Mouse (Mus musculus) lung, adult 2 months (tissue): ENCODE data around the gene Nedd4. TPM values are rescaled to one million over a fixed set of nuclear protein-coding genes. Genes with fewer than 3 reads are reported as not detected.

Source experiments
- DNase-seq: peaks from one replicate; pipeline ENCODE4 v3.0.0; 2022
- H3K4me1 ChIP-seq: fragments of 200-500 bp; 2 replicates; pipeline ENCODE4 v1.6.1; 2011; ENCODE audit warnings: low read length; ENCODE audit not compliant: control insufficient read depth, insufficient read depth
- H3K4me3 ChIP-seq: fragments of 200-500 bp; replicated peaks from 2 replicates; pipeline ENCODE3; 2011; ENCODE audit warnings: low read depth, mild to moderate bottlenecking, control low read depth, low read length; ENCODE audit errors: extremely low read depth
- CTCF ChIP-seq: fragments of 200-500 bp; IDR thresholded peaks from 2 replicates; pipeline ENCODE4 v1.5.1; 2011; ENCODE audit warnings: mild to moderate bottlenecking, low read length, control low read depth; ENCODE audit not compliant: insufficient read depth
- POLR2A ChIP-seq: fragments of 200-500 bp; IDR thresholded peaks from 2 replicates; pipeline ENCODE4 v1.6.1; 2011; ENCODE audit warnings: low read depth, mild to moderate bottlenecking, control low read depth, low read length, borderline replicate concordance; ENCODE audit errors: extremely low read depth
- WGBS: fragments of 180-500 bp; shearing (Covaris S2); methylation state at CpG from one replicate; pipeline ENCODE4 v1.1.7; 2018; 5-methylcytosine and 5-hydroxymethylcytosine counted together
- polyA plus RNA-seq: library from polyadenylated mRNA; depleted of rRNA; stranded (reverse); fragments of >200 nt; gene quantifications from 2 replicates; pipeline ENCODE4 v1.2.3, GENCODE M21; 2012

Gene Nedd4
- polyA plus RNA-seq, 1 experiment: 165 TPM

DNA sequence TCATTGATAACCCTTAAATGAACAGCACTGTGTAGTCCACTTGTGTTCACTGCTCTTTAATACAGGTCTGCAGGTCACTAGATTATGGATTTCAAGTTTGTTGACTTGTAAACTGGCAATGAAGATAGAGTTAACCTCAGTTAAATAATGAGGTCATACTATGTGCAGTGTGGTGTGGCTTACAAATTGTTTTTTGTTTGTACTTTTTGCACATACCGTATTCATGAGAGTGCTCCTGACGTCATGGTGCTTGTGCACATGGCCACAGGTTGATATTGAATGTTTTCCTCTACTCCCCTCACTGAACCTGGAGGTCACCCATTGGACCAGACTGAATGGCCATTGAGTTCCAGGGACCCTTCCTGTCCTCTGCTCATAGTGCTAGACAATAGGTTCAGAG is 43.1 kb downstream of the Nedd4 start:
- Histone ChIP-seq H3K4me3 (no peak overlapping the region), H3K4me1 (peaks cover 9% of the 10 kb centered on the region)
- no peak for DNase-seq
- 64% methylated on average over 2 of the region's 2 CpGs for WGBS
- TF ChIP-seq POLR2A (no peak), CTCF (no peak)

DNA sequence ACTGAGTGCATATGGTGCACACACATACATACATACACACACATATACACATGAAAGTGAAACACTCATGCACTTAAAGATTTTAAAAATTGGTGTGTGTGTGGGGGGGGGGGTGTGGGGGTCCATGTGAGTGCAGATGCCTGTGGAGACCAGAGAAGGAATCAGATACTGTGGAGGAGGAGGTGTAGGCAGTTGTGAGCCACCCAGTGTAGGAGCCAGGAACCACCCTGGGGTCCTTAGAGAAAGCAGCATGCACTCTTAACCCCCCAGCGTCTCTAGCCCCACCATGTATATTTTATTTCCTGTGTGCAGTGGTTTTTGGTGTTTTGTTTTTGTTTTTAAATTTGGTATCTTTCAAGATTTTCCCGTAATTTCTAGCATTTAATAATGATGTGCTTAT is 45.9 kb downstream of the Nedd4 start:
- no peak for TF ChIP-seq POLR2A
- no peak for TF ChIP-seq CTCF
- no peak overlapping the region for H3K4me3 ChIP-seq
- H3K4me1 ChIP-seq: peaks cover 2% of the 10 kb centered on the region; the same call in 1 of the 2 replicates
- DNase-seq: no peak
- WGBS: 79% methylated on average over 2 of the region's 2 CpGs

DNA sequence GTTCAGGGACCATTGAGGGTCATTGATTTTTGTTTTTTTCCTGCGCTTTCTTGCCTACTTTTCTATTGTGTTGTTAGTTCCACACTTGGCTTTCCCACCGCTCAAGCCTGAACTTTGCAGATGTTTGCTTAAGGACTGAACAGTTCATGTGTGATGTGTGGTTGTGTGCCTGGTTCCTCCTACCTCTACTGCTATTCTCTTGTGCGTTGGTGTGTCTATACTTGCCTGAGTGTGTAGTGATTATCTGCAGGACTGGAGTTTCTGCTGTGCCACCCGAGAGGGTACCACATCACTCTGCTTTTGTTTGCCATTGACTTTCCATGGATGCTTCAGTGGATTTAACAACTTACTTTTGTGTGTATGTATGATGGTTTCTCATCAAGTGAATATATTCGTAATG is 46.5 kb downstream of the Nedd4 start:
- WGBS: 83% methylated on average over 5 of the region's 5 CpGs
- no peak for DNase-seq
- Histone ChIP-seq H3K4me3 (no peak overlapping the region), H3K4me1 (no peaks in the 10 kb centered on the region; the same call in 1 of the 2 replicates)
- TF ChIP-seq POLR2A (no peak), CTCF (no peak)

DNA sequence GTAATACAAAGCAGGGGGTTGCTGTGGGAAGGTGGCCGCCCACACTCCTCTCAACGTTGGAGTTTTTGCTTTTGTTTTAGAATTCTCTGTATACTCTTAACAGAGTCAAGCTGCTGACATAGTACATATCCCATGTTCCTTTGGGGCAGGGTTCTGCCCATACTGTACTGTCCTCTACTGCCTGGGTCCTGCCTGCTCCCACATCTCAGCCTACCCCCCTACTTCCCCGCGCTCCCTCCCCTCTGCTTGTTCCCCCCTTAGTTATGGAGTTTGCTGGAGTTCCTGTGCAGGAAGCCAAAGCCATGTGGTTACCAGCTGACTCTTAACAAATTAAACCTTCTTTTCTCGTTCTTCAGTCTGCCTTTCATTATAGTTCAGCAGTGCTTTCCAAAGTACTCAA is 47.9 kb downstream of the Nedd4 start:
- H3K4me1 ChIP-seq: no peaks in the 10 kb centered on the region
- TF ChIP-seq POLR2A (no peak), CTCF (no peak)
- DNase-seq: no peak
- 58% methylated on average over 5 of the region's 5 CpGs for WGBS
- no peak overlapping the region for H3K4me3 ChIP-seq

DNA sequence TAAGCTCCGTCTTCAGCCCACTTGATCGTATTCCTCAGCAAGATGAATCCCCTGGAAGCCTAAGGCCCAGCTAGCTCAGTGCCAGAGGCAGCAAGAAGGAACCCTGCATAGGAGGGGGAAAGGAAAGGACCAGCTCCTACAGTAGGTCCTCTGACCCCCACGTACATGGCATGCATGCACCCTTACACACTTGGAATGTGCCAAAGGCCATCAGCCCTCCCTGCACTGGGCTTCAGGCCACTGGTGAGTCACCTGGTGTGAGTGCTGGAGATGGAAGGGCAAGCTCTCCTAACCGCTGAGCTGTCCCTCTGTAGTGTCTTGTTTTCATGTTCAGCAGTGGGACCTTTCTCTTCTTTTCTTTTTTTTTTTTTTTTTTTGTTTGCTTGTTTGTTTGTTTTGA is 52.8 kb downstream of the Nedd4 start:
- H3K4me3 ChIP-seq: no peak overlapping the region
- TF ChIP-seq POLR2A (no peak), CTCF (0 out of 2 replicates have a peak, but pooled peaks have one; percentile 1)
- DNase-seq: peak; percentile 33
- no peaks in the 10 kb centered on the region for H3K4me1 ChIP-seq
- WGBS: 61% methylated on average over 4 of the region's 4 CpGs

DNA sequence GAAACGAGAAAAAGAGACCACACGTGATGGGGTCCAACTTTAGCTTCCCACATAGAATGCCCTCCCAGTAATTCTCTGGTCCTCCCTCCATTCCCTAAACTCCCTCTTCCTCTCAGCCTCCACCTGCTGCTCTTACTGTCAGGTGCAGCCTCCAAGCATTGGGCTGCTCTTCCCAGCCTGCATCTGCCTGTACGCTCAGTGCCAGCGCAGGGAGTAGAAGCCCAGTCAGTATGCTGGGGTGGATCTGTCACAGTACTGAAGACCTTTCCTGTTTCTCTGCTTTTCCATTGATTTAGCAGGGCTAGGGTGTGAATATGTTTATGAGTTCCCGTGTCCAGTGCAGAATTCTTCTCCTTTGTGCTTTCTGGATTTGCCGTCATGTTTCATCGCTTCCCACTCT is 54.1 kb downstream of the Nedd4 start:
- no peak for TF ChIP-seq POLR2A
- no peak for TF ChIP-seq CTCF
- 82% methylated on average over 7 of the region's 7 CpGs for WGBS
- no peak for DNase-seq
- no peaks in the 10 kb centered on the region for H3K4me1 ChIP-seq
- no peak overlapping the region for H3K4me3 ChIP-seq

DNA sequence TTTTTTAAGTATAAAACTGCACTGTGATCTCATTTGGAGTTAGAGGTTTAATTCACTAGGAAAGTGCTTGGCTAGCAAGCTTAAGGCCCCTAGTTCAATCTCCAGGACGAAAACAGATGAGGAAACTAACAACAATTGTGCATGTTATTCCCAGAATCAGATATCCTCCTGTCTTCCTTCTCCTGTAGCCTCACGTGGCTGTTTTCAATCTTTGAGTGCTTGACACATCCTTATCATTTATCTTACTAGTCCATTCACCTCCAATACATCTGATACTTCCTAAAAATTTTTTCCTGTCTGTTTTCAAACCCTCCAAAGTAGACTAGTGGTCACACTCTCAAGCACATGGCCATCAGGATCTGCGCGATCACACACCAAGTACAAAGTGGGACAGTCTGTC is 57.0 kb downstream of the Nedd4 start:
- TF ChIP-seq CTCF: no peak
- TF ChIP-seq POLR2A: no peak
- no peak for DNase-seq
- H3K4me3 ChIP-seq: no peak overlapping the region
- whole genome bisulfite sequencing: 76% methylated on average over 4 of the region's 4 CpGs
- no peaks in the 10 kb centered on the region for H3K4me1 ChIP-seq

DNA sequence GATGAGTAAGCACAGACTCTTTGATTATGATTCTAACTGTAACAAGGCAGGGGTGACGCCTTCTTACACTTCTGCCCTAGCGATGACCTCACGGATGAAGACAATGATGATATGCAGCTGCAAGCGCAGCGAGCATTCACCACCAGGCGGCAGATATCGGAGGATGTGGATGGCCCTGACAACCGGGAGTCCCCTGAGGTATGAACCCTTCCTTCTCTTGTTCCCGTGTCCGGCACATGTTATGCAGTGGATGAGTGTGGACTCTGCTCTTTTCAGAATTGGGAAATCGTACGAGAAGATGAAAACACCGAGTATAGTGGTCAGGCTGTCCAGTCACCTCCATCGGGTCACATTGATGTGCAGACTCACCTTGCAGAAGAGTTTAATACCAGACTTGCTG is 59.1 kb downstream of the Nedd4 start:
- Histone ChIP-seq H3K4me1 (no peaks in the 10 kb centered on the region), H3K4me3 (no peak overlapping the region)
- TF ChIP-seq CTCF: no peak
- no peak for TF ChIP-seq POLR2A
- 82% methylated on average over 14 of the region's 14 CpGs for WGBS
- no peak for DNase-seq

DNA sequence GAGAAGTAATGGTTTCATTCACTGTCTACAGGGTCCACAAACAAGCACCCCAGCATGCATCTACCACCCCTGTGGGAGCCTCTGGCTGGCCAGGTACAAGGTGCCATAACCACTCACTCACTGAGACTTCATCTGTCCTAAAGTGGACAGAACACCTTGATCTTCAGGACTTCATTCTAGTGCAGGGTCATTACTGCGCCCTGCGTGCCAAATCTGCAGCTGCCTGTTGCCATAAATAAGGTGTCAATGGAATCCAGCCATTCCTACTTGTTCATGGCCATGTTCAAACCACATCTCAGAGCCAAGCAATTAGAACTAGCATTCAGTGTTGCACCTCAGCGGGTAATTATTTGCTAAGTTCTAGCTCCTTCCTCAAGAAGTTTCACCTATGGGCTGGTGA is 60.5 kb downstream of the Nedd4 start:
- TF ChIP-seq POLR2A: no peak
- TF ChIP-seq CTCF: no peak
- 89% methylated on average over 3 of the region's 3 CpGs for WGBS
- no peaks in the 10 kb centered on the region for H3K4me1 ChIP-seq
- DNase-seq: no peak
- no peak overlapping the region for H3K4me3 ChIP-seq

DNA sequence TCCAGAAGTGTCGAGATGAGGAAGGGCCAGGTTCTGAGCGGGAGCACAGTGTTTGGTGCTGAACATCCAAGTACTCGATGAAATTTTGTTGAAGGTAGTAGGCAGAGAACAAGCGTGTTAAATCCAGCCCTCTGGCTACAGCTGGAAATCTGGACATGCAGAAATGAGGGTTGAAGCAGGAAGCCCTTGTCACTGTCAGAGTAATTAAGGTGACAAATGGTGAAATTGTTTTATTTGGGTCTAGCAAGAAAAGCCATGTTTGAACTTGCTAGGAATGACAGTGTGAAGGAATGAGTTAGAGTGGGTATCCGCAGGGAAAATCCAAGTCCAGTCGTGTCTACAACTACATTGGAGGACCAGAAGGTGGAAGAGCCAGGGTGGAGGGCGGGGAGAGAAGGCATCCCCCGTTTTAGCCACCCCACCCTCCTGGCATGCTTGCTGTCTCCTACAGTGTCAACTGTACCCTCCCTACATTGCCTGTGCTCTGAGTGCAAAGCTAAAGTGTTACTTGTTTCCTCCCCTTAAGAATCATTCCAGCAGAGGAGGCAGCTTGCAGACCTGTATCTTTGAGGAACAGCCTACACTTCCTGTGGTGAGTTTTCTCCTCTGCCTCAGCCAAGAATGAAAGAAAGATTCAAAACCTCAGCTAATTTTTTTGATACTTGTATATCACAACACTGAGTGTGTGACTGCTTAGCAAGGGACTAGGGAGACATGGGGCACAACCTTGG is 62.5 kb downstream of the Nedd4 start:
- Histone ChIP-seq H3K4me1 (no peaks in the 10 kb centered on the region), H3K4me3 (no peak overlapping the region)
- TF ChIP-seq POLR2A: no peak
- TF ChIP-seq CTCF: no peak
- 57% methylated on average over 8 of the region's 8 CpGs for WGBS
- no peak for DNase-seq
